Mouse (Mus musculus): ENCODE measurements around the gene F830045P16Rik.

The F830045P16Rik gene

DNA sequence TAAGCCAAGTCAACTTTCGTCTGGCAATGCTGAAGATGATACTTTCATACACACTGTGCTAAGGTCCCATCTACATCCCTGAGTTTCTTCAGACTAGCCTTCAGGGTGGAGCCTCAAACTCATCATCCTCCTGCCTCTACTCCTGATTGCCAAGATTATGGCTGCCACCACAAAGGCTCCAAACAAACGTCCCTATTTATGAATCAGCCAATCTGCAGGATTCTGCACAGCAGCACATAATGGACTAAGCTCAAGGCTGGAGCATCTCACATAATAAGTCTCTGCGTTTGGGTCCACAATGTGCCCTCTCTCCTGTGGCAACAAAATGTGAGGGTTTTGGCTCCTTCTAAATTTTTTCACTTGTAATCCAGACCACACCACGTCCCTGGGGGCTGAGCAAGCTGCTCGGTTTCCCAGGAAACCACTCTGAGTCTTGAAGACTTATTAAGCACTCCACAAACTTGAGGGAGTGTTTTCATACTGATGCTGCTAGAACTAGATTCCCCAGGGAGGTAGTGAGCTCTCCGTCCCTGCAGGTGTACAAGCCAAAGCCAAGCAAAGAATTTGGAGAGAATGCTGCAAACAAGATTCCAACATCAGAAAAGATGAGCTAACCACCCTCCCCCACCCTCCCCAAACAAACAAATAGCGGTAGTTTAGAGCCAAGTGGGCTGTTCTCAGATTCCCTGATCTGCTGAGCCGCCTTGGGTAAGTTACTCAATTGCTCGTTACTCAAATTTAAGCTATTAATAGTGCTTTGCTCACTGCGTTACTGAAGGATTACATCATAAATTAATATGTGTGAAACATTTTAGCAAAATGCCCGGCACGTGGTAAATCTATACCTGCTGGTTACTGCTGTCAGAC, 21.8 kb upstream of the F830045P16Rik start:
- H3K36me3 ChIP-seq (ENCODE audit: insufficient read depth, low read length): no peaks in the 10 kb centered on the region
- TF ChIP-seq CTCF (conservative IDR thresholded peaks at IDR 0.05; ENCODE audit: low read length) (no peak), NANOG (IDR thresholded peaks at IDR 0.05; ENCODE audit: borderline replicate concordance, low read length) (no peak), POU5F1 (IDR thresholded peaks at IDR 0.05; ENCODE audit: borderline replicate concordance, low read length) (no peak)

GRCm38 (mm10) chr2:129556081-129556480, 19.7 kb upstream of the F830045P16Rik start:
- TF ChIP-seq CTCF (conservative IDR thresholded peaks at IDR 0.05; ENCODE audit: low read length) (no peak), NANOG (IDR thresholded peaks at IDR 0.05; ENCODE audit: borderline replicate concordance, low read length) (no peak), POU5F1 (IDR thresholded peaks at IDR 0.05; ENCODE audit: borderline replicate concordance, low read length) (no peak)
- Histone ChIP-seq H3K4me3 (replicated peaks; ENCODE audit: low read length) (no peak overlapping the region), H3K9me3 (ENCODE audit: low read length) (peaks cover 6% of the 10 kb centered on the region), H3K4me1 (replicated peaks; ENCODE audit: low read depth, low read length) (no peaks in the 10 kb centered on the region), H3K27me3 (ENCODE audit: insufficient read depth, low read length) (no peaks in the 10 kb centered on the region), H3K36me3 (ENCODE audit: insufficient read depth, low read length) (no peaks in the 10 kb centered on the region)

More for the DNA sequence above, 21.8 kb upstream of the F830045P16Rik start:
- H3K9me3 ChIP-seq (ENCODE audit: low read length): peaks cover 16% of the 10 kb centered on the region
- no peak overlapping the region for H3K4me3 ChIP-seq (replicated peaks; ENCODE audit: low read length)
- H3K27me3 ChIP-seq (ENCODE audit: insufficient read depth, low read length): no peaks in the 10 kb centered on the region
- no peaks in the 10 kb centered on the region for H3K4me1 ChIP-seq (replicated peaks; ENCODE audit: low read depth, low read length)

DNA sequence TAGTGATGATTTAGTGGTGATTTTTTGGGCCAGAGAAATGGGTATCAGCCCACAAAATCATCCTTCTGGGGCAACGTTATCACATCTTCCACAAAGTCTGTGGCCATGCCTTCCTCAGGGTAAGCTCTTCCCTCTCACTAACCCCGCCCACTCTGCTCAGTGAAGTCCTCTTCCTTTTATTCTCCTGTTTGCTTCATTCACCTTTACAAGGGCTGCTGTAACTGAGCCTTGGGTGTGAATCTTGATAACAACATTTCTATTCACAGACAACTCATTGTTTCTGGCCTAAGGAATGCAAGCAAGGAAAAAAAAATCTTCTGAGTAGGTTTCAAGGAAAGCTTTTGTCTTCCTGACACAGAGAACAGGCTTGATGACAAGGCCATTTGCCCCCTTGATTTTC, 14.4 kb upstream of the F830045P16Rik start:
- H3K4me3 ChIP-seq (replicated peaks; ENCODE audit: low read length): no peak overlapping the region
- H3K9me3 ChIP-seq (ENCODE audit: low read length): no peaks in the 10 kb centered on the region
- TF ChIP-seq POU5F1 (IDR thresholded peaks at IDR 0.05; ENCODE audit: borderline replicate concordance, low read length) (no peak), CTCF (conservative IDR thresholded peaks at IDR 0.05; ENCODE audit: low read length) (no peak), NANOG (IDR thresholded peaks at IDR 0.05; ENCODE audit: borderline replicate concordance, low read length) (no peak)
- no peaks in the 10 kb centered on the region for H3K36me3 ChIP-seq (ENCODE audit: insufficient read depth, low read length)
- no peaks in the 10 kb centered on the region for H3K27me3 ChIP-seq (ENCODE audit: insufficient read depth, low read length)
- peaks cover 4% of the 10 kb centered on the region; the same call in 1 of the 2 replicates for H3K4me1 ChIP-seq (replicated peaks; ENCODE audit: low read depth, low read length)

DNA sequence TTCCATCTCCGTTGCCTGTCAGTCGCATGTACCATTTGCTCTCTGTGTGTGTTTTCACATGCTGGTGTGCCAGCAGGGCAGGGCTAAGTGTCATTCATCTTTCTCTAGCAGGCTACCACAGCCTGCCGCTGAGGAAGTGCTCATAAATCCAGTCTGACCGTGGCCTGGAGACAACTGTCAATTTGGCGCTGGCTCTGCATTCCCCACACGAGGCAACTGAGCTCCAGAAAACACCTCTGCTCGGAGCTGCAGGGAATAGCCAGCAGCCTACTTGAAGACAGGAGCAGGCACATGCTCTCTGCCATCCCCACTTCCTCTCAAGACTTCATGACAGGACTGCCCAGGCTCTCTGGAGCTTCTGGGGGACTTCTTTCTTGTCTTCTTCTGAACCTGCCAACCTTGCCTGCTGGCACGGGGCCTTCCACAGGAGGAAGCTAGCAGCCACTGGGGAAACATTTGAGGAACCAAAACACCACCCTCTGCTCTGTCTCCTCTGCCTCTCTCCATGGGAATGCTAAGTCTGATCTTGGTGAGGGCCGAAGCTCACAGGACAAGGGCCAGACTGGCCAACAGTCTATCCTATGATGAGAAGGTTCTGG, 13.2 kb upstream of the F830045P16Rik start:
- H3K36me3 ChIP-seq (ENCODE audit: insufficient read depth, low read length): no peaks in the 10 kb centered on the region
- TF ChIP-seq POU5F1 (IDR thresholded peaks at IDR 0.05; ENCODE audit: borderline replicate concordance, low read length): no peak
- no peak for TF ChIP-seq NANOG (IDR thresholded peaks at IDR 0.05; ENCODE audit: borderline replicate concordance, low read length)
- no peak for TF ChIP-seq CTCF (conservative IDR thresholded peaks at IDR 0.05; ENCODE audit: low read length)
- peaks cover 4% of the 10 kb centered on the region; the same call in 1 of the 2 replicates for H3K4me1 ChIP-seq (replicated peaks; ENCODE audit: low read depth, low read length)
- no peaks in the 10 kb centered on the region for H3K27me3 ChIP-seq (ENCODE audit: insufficient read depth, low read length)
- H3K9me3 ChIP-seq (ENCODE audit: low read length): no peaks in the 10 kb centered on the region
- H3K4me3 ChIP-seq (replicated peaks; ENCODE audit: low read length): no peak overlapping the region

DNA sequence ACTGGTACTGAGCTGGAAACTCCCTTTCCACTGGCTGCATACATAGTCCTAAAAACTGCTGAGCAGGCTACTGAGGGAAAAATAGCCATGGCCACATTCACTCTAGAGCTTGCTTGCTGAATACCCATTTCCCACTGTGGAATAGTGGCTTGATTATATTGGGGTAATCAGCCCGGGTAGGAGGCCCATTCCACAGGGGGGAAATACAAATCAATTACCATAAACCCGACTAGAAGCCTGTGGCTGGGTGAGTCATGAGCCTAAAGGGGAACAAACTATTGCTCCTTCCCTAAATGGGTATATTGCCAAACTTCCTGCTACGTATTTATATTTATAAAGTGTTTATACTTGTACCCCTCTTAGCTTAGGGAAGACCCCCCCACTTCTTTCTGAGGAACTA, 10.4 kb upstream of the F830045P16Rik start:
- no peak overlapping the region for H3K4me3 ChIP-seq (replicated peaks; ENCODE audit: low read length)
- no peak for TF ChIP-seq NANOG (IDR thresholded peaks at IDR 0.05; ENCODE audit: borderline replicate concordance, low read length)
- TF ChIP-seq POU5F1 (IDR thresholded peaks at IDR 0.05; ENCODE audit: borderline replicate concordance, low read length): no peak
- TF ChIP-seq CTCF (conservative IDR thresholded peaks at IDR 0.05; ENCODE audit: low read length): no peak
- H3K36me3 ChIP-seq (ENCODE audit: insufficient read depth, low read length): no peaks in the 10 kb centered on the region

DNA sequence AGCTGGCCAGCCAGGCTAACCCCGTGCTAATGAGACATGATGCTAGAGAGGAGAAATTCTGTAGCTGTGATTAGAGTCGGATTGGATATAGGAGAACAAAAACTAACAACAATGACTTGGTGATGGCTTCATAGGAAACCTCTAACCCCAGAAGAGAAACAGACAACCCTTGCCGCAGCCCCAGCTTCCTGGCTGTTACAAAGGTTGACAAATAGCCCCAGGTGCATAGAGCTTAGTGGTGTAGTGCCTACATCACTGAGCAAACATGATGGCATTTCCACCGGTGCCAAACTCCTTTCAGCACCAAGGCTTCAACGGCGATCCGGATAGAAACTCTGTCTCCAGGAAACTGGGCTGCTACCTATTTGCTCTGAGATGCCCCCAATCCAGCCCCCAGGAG, 9.2 kb upstream of the F830045P16Rik start:
- Histone ChIP-seq H3K4me3 (replicated peaks; ENCODE audit: low read length) (no peak overlapping the region), H3K27me3 (ENCODE audit: insufficient read depth, low read length) (no peaks in the 10 kb centered on the region), H3K4me1 (replicated peaks; ENCODE audit: low read depth, low read length) (peaks cover under 1% of the 10 kb centered on the region; the same call in 1 of the 2 replicates), H3K9me3 (ENCODE audit: low read length) (no peaks in the 10 kb centered on the region), H3K36me3 (ENCODE audit: insufficient read depth, low read length) (no peaks in the 10 kb centered on the region)
- TF ChIP-seq POU5F1 (IDR thresholded peaks at IDR 0.05; ENCODE audit: borderline replicate concordance, low read length): no peak

More for the DNA sequence above, 10.4 kb upstream of the F830045P16Rik start:
- H3K9me3 ChIP-seq (ENCODE audit: low read length): no peaks in the 10 kb centered on the region
- no peaks in the 10 kb centered on the region for H3K27me3 ChIP-seq (ENCODE audit: insufficient read depth, low read length)
- peaks cover 4% of the 10 kb centered on the region; the same call in 1 of the 2 replicates for H3K4me1 ChIP-seq (replicated peaks; ENCODE audit: low read depth, low read length)

GRCm38 (mm10) chr2:129544919-129545318, 8.5 kb upstream of the F830045P16Rik start:
- Histone ChIP-seq H3K9me3 (ENCODE audit: low read length) (no peaks in the 10 kb centered on the region), H3K4me1 (replicated peaks; ENCODE audit: low read depth, low read length) (no peaks in the 10 kb centered on the region), H3K27me3 (ENCODE audit: insufficient read depth, low read length) (no peaks in the 10 kb centered on the region), H3K36me3 (ENCODE audit: insufficient read depth, low read length) (no peaks in the 10 kb centered on the region), H3K4me3 (replicated peaks; ENCODE audit: low read length) (no peak overlapping the region)
- TF ChIP-seq CTCF (conservative IDR thresholded peaks at IDR 0.05; ENCODE audit: low read length) (no peak), NANOG (IDR thresholded peaks at IDR 0.05; ENCODE audit: borderline replicate concordance, low read length) (no peak), POU5F1 (IDR thresholded peaks at IDR 0.05; ENCODE audit: borderline replicate concordance, low read length) (no peak)

- Histone ChIP-seq H3K4me3 (replicated peaks; ENCODE audit: low read length) (no peak overlapping the region), H3K4me1 (replicated peaks; ENCODE audit: low read depth, low read length) (no peaks in the 10 kb centered on the region)
These were observed 8.0 kb upstream of the F830045P16Rik start for GRCm38 (mm10) chr2:129544448-129544847.

More at GRCm38 (mm10) chr2:129544448-129544847, 8.0 kb upstream of the F830045P16Rik start:
- TF ChIP-seq CTCF (conservative IDR thresholded peaks at IDR 0.05; ENCODE audit: low read length): no peak
- no peak for TF ChIP-seq POU5F1 (IDR thresholded peaks at IDR 0.05; ENCODE audit: borderline replicate concordance, low read length)
- TF ChIP-seq NANOG (IDR thresholded peaks at IDR 0.05; ENCODE audit: borderline replicate concordance, low read length): no peak
- Histone ChIP-seq H3K27me3 (ENCODE audit: insufficient read depth, low read length) (no peaks in the 10 kb centered on the region), H3K36me3 (ENCODE audit: insufficient read depth, low read length) (no peaks in the 10 kb centered on the region), H3K9me3 (ENCODE audit: low read length) (no peaks in the 10 kb centered on the region)
